Mouse (Mus musculus) CD4-positive, CD25-positive, alpha-beta regulatory T cell, adult 4 months (primary cell): Measurements from ENCODE around the gene Gpr176. TPM values are rescaled to one million over a fixed set of nuclear protein-coding genes. Genes with fewer than 3 reads are reported as not detected.

Source experiments
- ATAC-seq: one replicate; pipeline ENCODE4 v1.8.0; 2017
- polyA plus RNA-seq, 2 experiments: library from polyadenylated mRNA; unstranded; fragments of 100-300 nt; shearing (Covaris generic); gene quantifications; one replicate each; pipeline ENCODE4 v1.2.1; 2017

Gene Gpr176
- polyA plus RNA-seq, 2 experiments from 2014 or later: 0.11 TPM; not detected in 1

DNA sequence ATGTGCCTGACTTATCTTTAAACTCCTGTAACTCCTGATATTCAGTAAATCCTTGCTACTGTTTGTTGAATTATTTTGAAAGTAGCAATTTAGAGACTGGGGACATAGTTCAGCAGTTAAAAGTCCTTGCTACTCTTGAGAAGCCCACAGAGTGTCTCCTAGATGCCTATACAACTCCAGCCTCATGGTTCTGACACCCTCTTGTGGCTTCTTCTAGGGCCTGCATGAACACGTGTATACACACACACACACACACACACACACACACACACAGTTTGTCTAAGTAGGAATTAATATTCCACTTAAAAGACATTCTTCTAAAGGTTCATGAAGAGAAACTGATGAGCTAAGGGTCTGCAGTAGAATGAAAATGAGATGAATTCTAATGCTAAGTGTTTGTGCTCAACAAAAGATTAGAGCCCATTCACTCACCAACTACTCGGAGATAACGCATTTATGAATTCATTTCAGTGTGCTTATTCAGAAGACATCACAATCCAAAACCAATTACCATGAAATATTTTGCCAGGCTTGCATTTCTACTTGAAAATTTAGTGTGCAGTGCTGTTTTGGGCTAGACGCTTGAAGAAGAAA, 144.6 kb downstream of the Gpr176 start:
- no peak for ATAC-seq

Other genes starting within 250 kb of the Gpr176 start
- gene Fsip1, start 116.5 kb downstream of the Gpr176 start, polyA plus RNA-seq: not detected
- gene Eif2ak4, start 15.2 kb upstream of the Gpr176 start, polyA plus RNA-seq: 1 to 10 TPM; 2.9 to 3.1 TPM
- gene Srp14, start 106.3 kb upstream of the Gpr176 start, polyA plus RNA-seq: 100 to 1,000 TPM; 272 to 283 TPM
- 1 to 10 TPM; 1.3 to 4.2 TPM for gene Bmf, start 176.3 kb upstream of the Gpr176 start, polyA plus RNA-seq
- gene Bub1b, start 224.8 kb upstream of the Gpr176 start, polyA plus RNA-seq: 10 to 100 TPM in 1 of 2 experiments, 1 to 10 TPM in 1; 3.0 to 11.1 TPM